Mouse (Mus musculus) cerebellum, adult 11 months (tissue): ENCODE results near the gene Bbs7.

ENCODE experiments used
- DNase-seq: peaks from one replicate; pipeline ENCODE4 v3.0.0; 2022

Bbs7 gene

DNA sequence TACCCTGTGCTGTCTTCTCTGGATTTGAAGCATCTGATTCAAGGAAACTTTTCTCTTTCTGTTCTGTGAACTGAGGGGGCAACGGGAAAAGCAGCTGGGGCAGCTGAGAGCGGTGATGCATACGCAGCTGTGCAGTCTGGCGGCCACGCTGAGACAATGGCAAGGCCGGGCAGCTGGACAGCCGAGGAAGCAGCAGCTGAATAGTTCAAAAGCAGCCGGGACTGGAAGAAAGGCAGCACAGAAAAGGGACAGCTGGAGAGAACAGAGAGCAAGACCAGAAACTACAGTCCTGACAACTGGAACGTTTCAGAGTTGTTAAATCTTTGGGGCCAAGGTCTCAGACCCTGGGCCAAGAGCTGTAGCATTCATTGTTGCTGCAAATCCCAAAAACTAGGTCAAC, 61.9 kb downstream of the Bbs7 start:
- peak; percentile 16 for DNase-seq

GRCm38 (mm10) chr3:36544961-36545360, 68.3 kb downstream of the Bbs7 start:
- DNase-seq, result no peak

GRCm38 (mm10) chr3:36541399-36541798, 71.9 kb downstream of the Bbs7 start:
- no peak for DNase-seq

DNA sequence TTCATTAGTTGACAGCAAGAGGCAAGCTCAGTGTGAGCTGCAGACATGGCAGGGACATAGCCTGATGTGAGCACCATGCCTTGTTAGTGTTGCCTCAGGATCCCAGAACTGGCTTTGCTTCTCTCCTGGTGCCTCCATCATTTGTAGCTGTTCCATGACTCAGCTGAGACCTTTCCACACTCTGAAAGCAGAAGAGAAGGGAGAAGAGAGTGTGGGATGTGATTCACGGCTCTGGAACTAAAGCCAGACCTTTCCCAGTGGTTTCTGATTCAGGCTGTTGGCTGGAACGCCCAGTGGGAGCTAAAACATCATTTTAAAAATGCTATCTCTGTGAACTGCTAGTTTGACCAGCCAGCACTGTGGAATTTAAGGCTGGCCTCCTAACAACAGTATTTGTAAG, 72.5 kb downstream of the Bbs7 start:
- no peak for DNase-seq

DNA sequence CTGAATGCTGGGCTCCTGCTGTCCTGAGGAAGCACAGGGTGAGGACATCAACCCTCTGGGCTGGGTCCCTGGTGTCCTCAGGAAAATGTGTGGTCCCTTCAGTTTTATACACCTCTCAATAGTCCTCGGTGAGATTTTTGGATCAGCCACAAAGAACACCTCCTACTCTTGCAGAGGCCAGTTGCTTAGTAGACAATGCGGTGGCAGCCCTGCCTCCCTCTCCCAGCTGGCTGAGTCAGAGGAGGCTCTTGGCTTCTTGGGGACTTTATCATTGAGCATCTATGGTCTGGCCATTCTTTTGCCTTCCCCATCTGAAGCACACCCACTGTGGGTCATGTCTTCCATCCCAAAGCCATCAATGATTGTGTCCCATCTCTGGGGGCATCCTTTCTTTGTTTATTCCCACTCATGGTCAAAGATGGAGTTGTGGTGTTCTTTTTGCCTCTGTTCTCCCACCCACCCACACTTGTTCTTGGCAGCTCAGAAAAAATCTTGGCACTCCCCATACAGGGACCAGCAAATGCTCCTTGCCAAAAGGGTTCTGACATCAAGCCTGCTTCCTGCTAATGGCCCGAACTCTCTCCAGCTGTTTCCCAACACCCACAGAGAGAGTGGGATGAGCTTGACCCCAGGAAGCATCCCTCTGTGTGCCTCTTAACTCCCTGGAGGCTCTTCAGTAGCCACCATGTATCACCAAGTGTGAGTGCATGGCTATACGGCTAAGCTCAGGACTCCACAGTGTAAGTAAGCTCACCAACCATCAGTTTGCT, 75.4 kb downstream of the Bbs7 start:
- no peak for DNase-seq

DNA sequence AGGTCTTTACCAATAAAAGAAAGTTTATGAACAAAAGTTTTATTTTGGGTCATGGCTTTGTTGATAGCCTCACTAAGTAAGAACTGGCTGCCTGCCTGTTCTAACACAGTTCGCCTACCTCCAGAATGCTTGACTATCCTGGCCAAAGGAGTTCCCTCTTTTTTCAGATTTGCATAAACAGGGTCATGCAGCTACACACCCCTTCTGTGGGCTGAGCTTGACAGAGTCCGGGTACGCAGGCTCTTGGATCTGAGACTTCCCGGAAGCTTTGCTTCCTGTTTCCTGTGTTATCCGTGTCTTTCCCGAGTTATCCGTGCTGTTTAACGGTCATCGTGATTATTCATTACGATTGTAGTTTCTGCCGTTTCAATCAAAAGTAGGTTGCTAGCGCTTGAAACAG, 77.2 kb downstream of the Bbs7 start:
- no peak for DNase-seq

DNA sequence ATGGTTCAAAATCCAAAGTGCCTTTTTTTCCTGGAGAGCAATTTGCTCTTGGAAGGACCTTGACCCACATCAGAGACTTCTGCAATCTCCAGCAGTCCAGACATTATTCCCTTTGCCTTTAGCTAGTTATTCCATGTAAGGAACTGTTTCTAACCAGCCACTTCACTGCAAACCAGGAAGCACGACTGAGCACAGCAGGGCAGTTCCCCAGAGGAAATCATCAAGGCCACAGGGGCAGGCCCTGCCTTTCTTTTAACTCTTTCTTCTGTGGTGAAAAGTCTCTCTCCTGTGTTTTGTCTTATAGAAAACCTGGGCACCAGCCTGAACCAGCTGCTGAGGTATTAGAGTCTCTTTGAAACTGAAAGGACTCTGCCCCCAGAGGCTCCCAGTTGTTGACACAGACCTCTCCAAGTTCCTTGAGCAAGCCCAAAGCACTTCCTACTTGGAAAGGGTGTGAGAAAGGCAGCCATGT, 80.0 kb downstream of the Bbs7 start:
- no peak for DNase-seq

GRCm38 (mm10) chr3:36532738-36533137, 80.5 kb downstream of the Bbs7 start:
- no peak for DNase-seq

- DNase-seq, result no peak
These were observed 81.2 kb downstream of the Bbs7 start for GRCm38 (mm10) chr3:36531979-36532542.

DNA sequence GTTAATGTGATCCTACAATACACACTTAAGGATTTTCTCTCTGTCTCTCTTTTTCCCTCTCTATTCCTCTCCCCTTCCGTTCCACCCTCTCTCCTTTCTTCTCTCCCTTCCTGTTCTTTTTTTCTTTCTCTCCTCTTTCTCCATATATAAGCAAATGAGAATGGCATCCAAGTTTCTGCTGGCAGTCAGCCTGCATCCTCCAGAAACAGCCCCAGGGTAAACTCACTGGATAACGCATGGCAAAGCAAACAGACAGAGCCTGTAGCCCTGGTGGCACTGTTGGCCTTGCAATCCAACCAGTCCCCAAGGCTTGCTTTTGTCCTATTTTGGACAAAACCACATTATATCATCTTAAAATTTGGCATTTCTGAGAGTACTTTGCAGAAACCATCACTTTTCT, 82.0 kb downstream of the Bbs7 start:
- no peak for DNase-seq

GRCm38 (mm10) chr3:36530781-36531180, 82.5 kb downstream of the Bbs7 start:
- no peak for DNase-seq

- no peak for DNase-seq
These were observed 82.9 kb downstream of the Bbs7 start for GRCm38 (mm10) chr3:36530345-36530744.

- no peak for DNase-seq
These were observed 88.8 kb downstream of the Bbs7 start for GRCm38 (mm10) chr3:36524466-36524865.
